Mouse (Mus musculus): Measurements from ENCODE around the gene Accsl. TPM values are rescaled to one million over a fixed set of nuclear protein-coding genes. Genes with fewer than 3 reads are reported as not detected.

Gene Accsl
- total RNA-seq, 2 experiments from 2014 or later: 1.3 to 1.4 TPM

GRCm38 (mm10) chr2:93874606-93875005, 5.6 kb upstream of the Accsl start:
- no peak for DNase-seq

GRCm38 (mm10) chr2:93874227-93874514, 5.2 kb upstream of the Accsl start:
- no peak for DNase-seq

DNA sequence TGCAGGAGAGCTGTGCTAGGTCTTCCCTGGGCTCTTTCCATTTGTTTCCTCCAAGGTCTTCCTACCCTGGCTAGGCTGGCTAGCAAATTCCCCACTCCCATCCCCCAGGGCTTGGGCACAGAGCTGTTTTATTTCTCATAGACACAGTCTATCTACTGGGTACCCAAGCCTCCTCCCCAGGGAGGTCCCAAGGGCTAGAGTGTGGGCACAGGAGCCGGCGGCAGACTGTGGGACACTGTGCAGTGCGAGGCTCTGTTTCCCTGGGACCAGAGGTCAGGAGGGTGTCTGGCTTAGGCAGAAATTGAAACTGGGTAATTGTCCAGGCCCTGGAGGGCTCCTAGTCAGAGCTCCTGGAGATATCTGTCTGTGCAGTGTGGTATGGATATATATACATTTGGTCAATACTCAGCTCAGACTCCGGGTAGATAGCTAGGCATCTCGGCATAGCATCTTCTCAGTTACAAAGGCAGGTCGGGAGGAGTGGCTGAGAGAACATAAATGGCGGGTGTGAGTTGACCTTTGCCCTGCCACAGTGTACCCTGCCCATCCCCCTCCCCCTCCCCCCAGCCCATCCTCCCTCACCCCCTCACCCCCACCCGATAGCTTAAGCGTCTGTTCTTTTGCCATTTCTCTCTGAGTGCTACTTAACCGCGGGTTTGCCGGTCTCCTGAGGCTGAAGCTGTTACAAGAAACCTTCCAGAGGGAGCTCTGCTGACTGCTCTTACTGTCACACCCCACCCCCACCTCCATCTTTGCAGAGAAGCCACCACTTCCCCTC, 4.7 kb upstream of the Accsl start:
- DNase-seq: no peak

GRCm38 (mm10) chr2:93872257-93872656, 3.3 kb upstream of the Accsl start:
- DNase-seq: no peak

DNA sequence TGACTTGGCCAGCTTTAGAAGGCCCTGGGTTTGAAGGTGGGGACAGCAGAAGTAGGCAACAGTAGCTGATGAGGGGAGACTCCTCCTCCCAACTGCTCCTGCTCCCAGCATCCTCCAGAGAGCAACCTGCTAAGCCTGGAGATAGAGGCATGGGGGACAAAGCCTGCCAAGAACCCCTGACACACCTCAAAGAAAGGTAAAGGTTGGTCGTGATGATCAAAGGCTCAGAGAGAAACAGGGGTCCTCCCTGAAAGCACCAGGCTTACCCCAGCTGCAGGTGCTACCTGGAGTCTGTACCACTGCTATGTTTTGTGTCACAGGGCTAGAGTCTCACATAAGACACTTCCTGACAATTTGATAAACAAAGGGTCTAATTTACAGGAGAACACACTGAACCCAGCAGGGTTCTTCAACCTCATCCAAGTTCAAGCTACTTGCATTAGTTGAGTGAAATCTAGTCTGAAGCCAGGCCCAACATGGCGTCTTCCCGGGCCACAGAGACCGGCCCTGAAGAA, 2.5 kb upstream of the Accsl start:
- no peak for DNase-seq

DNA sequence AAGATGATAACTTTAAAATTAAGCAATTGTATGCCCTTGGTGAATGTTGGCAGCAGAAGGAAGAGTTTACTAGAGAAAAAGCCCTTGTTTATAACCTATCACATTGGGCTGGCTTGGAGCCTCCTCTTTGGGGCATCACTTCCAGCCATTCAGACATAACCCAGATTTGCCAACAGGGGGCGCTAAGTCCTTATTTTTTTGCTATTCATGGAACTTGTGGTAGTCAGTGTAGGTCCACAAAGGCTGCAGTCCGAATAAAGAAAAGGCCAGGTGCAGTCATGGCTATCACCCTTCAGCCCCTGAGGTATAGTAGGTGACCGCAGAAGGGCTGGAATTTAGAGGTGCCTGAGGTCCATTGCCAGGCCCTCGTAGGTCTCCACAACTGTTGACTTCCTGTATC, 1.9 kb upstream of the Accsl start:
- peak; percentile 86 for DNase-seq

DNA sequence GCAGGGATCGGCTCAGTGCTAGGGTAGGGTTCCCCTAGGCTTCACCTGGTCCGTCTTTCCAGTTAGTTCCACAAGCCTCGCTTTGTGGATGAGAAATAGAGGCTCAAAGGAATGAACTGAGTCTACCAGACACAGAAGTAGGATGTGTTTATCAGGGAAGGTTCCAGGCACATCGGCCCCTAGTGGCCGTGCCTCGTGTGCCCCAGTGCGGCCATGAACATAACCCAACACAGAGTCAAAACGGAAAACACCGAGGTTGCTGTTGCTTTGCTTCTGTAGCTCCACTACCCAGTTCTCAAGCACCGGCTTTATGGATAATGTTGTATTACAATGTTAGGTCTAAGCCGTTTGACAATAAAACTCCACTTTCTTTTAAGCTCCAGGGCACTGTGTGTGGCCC, 391 bp downstream of the Accsl start:
- DNase-seq: no peak

- no peak for DNase-seq
Measured at GRCm38 (mm10) chr2:93863229-93863628, 5.7 kb downstream of the Accsl start.

- no peak for DNase-seq
Measured at GRCm38 (mm10) chr2:93858845-93859244, 10.1 kb downstream of the Accsl start.

DNA sequence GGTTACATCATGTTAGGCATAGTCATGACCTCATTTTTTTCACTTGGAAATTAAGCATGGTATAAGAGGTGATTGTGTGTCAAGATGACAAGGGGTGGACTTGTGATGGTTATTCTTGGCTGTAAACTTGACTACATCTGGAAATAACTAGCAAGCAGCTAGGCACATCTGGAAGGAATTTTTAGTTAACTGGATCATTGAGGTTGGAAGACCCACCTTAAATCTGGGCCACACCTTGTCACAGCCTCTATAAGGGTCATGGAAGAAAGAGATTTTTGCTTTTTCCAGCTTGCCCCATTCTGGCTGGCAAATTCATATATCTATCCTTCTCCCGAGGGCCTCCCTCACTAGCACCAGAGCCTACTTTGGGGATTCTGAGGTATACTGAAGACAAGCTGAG, 17.7 kb downstream of the Accsl start:
- DNase-seq: no peak

- no peak for DNase-seq
Measured at GRCm38 (mm10) chr2:93850317-93850944, 18.5 kb downstream of the Accsl start.

DNA sequence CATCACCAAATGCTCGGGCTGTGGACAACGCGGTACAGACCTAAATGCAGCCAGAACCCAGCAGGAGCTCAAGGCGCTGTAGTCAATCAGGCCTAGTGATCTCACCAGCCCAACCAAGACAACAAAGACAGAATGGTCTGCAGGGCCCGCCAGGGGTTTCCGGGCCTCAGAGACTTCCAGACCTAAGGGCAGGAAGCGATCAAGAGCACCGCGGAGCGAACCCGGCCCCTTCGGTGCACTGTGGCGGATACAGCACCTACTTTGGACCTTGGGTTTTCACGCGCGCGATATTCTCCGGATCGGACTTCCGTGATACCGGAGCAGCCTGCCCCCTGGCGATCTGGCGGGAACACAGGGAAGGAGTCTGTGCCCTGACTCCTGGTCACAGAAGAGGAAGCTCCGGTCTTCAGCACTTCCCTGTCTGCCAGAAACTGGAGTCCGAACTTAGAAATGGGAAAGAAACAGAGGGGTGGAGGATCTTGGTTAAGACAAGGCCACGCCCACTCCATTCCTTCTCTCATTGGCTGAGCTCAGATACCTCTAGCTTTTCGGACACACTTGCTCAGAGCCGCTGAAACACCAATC, 19.4 kb downstream of the Accsl start, which contains the start of gene Accs:
Gene Accs, minus strand, starts transcription at position 439 of the 585 bp plus-strand sequence.
- peak; percentile 84 for DNase-seq

DNA sequence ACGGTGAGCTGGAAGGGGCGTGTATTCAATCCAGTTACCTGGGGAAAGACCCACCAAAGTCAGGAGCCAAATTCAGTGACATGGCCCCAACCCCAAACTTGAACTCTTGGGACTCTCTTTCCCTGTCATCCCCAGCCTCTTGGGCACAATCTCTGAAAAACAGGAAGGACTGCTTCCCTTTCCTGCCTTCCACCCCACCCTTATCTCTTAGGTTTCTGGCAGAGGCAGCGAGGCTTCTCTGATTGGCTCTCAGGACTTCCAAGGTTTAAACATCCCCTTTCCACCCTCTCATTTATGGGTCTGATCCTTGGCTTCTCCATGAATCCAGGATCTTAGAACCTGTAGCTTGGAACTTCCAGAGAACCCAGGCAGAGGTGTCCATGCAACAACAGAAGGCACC, 27.6 kb downstream of the Accsl start:
- DNase-seq: no peak

DNA sequence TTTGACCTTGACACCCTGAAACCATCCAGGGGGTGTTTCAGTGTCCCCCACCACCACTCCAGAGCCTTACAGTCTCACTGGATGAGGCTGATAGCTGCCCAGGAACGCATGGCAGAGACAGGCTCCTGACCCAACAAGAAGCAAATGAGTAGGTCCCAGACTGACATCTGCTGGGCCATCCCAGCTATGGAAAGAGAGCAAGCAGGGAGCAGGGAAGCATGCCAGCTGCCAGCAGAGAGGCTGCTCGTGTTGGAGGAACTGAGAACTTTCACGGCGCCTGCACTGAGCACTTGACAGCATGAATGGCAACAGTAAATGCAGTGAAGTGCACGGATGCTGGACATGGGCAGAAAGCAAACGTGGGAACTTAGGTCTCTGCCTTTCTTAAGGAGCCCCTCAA, 28.8 kb downstream of the Accsl start:
- DNase-seq: no peak

GRCm38 (mm10) chr2:93838931-93839330, 30.0 kb downstream of the Accsl start:
- no peak for DNase-seq

DNA sequence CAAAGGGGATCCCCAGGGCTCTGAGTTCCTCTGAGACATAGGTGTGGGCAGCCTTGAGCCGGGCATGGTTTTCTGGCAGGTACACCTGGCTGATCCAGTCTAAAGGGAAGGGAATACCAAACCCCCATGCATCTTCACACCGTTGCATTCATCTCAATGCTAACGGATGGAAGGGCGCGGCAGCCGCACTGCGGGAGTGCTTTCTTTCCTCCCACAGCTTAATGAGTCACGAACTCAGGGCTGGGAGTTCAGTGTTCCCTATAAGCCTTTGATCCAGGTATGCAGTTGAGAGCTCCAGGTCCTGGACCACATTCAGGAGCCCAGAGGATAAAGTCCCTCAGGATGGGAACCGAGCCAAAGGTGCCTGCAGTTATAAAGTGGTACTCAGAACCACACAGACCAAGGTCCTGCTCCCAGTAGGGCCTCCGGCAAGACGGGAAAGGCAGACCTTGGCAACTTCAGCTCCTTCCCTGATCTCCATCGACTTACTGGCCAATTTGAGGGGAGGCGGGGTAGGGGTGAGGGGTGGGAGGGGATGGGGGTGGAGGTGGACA, 32.6 kb downstream of the Accsl start:
- no peak for DNase-seq

DNA sequence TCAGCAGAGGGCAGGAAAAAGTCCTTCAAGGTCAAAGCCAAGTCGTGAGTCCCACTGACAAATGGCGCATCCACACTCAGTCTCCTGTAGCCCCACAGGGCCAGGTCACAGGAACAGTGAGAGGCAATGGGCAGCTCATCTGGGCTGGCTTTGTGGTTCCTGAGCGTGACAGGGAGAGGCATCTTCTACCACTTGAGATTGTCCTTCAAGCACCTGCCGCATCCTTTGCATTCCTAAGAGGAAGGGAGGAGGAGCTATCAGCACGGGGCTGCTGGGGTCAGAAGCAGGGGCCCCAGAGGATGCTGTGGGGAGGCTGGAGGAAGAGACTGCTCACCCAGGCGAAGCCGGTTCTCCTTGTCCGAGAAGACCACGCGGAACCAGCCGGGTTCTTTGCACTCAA, 33.4 kb downstream of the Accsl start:
- no peak for DNase-seq

DNA sequence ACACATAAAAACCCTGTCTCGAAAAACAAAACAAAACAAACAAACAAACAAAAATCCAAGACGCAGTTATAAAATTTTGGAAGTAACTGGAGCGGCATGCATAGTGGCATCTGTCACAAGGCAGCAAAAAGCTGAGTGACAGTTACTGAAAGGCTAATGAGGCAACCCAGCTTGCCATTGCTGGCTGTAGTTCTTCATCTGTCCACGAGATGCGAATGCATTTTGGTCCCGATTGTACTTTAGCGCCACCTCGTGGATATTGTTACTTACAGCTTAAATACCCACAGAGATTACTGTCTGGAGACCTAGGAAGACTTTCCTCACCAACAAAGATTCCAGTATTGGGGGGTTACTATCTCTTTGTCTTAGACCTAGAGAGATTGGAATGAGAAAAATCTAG, 45.4 kb downstream of the Accsl start:
- DNase-seq: peak; percentile 75

DNA sequence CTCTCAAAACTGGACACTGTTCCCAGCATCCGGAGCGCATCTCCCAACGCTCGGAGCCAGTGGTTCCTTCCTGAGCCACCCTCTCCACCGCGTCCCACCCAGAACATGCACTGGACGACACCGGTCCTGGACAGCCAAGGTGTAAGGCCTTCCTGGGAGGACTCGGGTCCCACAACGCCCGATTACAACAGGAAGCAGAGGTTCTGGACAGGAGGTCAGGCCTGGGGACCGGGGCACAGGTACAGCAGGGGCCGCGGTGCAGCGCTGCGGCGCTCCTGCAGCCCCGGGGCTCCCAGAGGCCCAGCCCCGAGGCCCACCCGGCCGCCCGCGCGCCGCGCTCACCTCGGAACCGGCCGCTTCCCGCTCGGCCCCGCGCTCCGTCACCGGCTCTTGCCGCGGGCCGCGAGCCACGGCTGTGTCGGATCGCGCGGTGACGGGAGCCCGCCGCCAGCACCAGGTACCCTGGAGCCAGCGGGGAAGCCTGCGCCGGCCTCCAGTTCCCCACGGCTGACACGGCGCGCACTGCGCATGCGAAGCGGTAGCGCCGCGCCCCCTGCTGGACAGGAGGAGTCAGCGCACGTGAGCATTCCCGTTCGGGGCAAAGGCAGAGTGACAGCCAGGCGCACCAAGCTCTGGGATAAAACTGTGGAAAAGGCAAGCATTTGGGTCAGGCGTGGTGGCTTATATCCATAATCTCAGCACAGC, 46.8 kb downstream of the Accsl start, which contains the start of gene Ext2:
Gene Ext2, minus strand, starts transcription at position 524 of the 705 bp plus-strand sequence.
- peak; percentile 95 for DNase-seq

DNA sequence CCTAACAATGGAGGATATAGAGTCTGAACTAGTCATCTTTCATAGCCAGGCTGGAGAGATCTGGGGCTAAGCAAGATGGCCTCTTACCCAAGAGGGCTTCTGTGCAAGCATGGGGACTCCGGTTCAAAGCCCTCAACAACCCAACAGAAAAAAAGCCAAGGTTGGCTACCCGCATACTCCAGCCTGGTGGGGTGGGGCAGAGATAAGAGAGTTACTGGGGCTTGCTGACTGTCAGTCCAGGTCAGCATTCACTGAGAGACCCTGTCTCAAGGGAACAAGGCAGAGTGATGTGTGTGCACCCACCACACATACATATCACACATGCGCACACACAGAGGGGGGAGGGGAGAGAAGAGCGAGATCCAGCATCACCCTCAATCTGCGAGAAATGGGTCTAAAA, 51.2 kb downstream of the Accsl start:
- no peak for DNase-seq

DNA sequence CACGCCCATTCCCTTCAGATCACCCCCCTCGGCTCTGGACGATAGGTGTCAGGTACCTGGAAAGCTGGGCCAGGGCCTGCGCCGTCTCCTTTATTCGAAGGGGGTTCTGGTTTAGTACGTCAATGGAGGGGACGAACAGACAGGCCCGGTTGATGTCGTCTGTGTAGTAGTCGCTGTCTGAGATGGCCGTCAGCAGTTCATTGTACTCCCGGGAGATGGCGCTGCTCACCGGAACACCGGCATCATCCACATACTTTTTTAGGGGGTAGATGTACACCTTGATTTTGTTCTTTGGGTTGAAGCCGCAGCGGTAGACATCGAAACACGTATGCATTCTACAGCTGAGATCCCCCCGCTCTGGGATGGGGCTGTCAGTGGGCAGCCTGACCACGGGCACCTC, 55.6 kb downstream of the Accsl start:
- DNase-seq: no peak

DNA sequence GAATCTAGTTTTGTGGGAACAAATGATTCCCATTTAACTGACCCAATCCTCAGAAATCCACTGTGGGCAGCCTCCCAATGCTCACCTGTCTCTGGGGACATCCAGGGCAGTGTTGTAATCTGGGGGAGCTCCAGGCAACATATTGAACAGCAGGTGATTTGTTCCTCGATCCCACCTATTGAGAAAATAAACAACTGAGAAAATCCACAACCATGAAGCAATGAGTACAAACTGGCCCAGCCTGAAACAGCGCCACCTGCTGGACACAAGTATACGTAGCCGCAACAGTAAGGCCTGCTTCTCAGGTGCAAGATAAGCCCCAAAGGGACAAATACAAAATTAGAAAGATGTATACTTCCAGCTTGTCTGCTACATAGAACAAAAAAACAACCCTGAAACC, 57.1 kb downstream of the Accsl start:
- peak; percentile 74 for DNase-seq

DNA sequence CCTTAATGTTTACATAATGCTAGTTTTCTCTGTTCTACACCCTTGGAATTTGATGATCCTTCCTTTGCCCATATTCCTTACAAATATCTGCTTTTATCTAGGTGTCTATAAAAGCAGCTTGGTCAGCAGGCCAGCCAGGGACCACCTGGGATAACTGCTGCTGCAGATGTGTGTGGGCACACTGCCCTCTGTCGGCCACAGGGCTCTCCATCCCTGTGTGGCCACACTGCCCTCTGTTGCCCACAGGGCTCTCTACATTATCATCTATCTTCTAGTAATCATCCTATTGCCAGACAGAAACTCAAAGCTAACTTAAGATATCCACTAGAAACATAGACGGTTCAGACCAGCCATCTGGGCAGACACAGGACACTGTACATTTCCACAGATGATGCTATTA, 59.0 kb downstream of the Accsl start:
- peak; percentile 64 for DNase-seq
